Mouse (Mus musculus) CH12F3 (cell line): ENCODE data around the gene Cd3e.
"Not testable (repeated sequence)": the region's sequence is repeated elsewhere in the genome, so short reads cannot be mapped to it uniquely, and the experiment has no call there.

Experiments used
- in situ Hi-C: fragments of 300-500 bp; cut with MboI; formaldehyde crosslinking; loops from 2 replicates; pipeline ENCODE4 v1.14.3; 2020; ENCODE audit warnings: low sequenced_read_pairs

Gene Cd3e

GRCm38 (mm10) chr9:44981676-44982075, 27.8 kb downstream of the Cd3e start, which contains the start of gene Cd3d:
Gene Cd3d, plus strand, starts transcription at chr9:44981786.
- in situ Hi-C loops: no loop called here

- in situ Hi-C loops: no loop called here
These were observed 28.3 kb downstream of the Cd3e start for GRCm38 (mm10) chr9:44981104-44981503.

GRCm38 (mm10) chr9:44980242-44980641, 29.2 kb downstream of the Cd3e start, which contains the start of gene Cd3g:
Gene Cd3g, minus strand, starts transcription at chr9:44980431.
- in situ Hi-C loops: no loop called here

- in situ Hi-C loops: no loop called here
These were observed 29.6 kb downstream of the Cd3e start for GRCm38 (mm10) chr9:44979806-44980205.

GRCm38 (mm10) chr9:44977813-44978212, 31.6 kb downstream of the Cd3e start:
- in situ Hi-C loops: no loop called here

- in situ Hi-C loops: no loop called here
These were observed 40.0 kb downstream of the Cd3e start for GRCm38 (mm10) chr9:44969450-44969849.

GRCm38 (mm10) chr9:44967763-44968162, 41.7 kb downstream of the Cd3e start:
- in situ Hi-C loops: not testable (repeated sequence)

GRCm38 (mm10) chr9:44966815-44967242, 42.6 kb downstream of the Cd3e start:
- in situ Hi-C loops: no loop called here

GRCm38 (mm10) chr9:44965833-44966466, 43.5 kb downstream of the Cd3e start:
- in situ Hi-C loops: no loop called here

- in situ Hi-C loops: no loop called here
These were observed 44.1 kb downstream of the Cd3e start, which contains the start of gene Ube4a for GRCm38 (mm10) chr9:44965126-44965832. Gene Ube4a, minus strand, starts transcription at chr9:44965600.

GRCm38 (mm10) chr9:44954432-44954831, 55.0 kb downstream of the Cd3e start:
- in situ Hi-C loops: no loop called here
